Mouse (Mus musculus) embryonic fibroblast, embryonic 13.5 days (primary cell): ENCODE data around the gene Ctnnb1.

Source experiments
- CTCF ChIP-seq: IDR thresholded peaks from 2 replicates; pipeline ENCODE4 v1.5.1; 2011; ENCODE audit warnings: mild to moderate bottlenecking, control low read depth, low read length, moderate library complexity, borderline replicate concordance; ENCODE audit not compliant: insufficient read depth
- POLR2A ChIP-seq: IDR thresholded peaks from 2 replicates; pipeline ENCODE4 v1.6.1; 2011; ENCODE audit warnings: low read depth, mild to moderate bottlenecking, control low read depth, low read length, moderate library complexity

GRCm38 (mm10) chr9:120986994-120987393 lies 58.0 kb downstream of the Ctnnb1 start:
- TF ChIP-seq POLR2A = no peak
- no peak for TF ChIP-seq CTCF
